In genomic region chr6:85562374-85562773, GRCm38 (mm10) we compare ENCODE assay signal across 1 mouse cellular context.
TF ChIP-seq lines count a peak whose summit lies in the region.

No protein-coding gene starts in this region.

TF ChIP-seq in MEL, 35 proteins besides CTCF, POLR2A, EP300 and RAD21:
- TF ChIP-seq NRF1 (IDR thresholded peaks at IDR 0.05; ENCODE audit: insufficient read depth, low read depth, low read length, poor library complexity, severe bottlenecking) (no peak), MYB (IDR thresholded peaks at IDR 0.05; ENCODE audit: low read depth, low read length) (no peak), TBP (IDR thresholded peaks at IDR 0.05; ENCODE audit: low read depth, low read length) (no peak), ELF1 (IDR thresholded peaks at IDR 0.05; ENCODE audit: low read depth, low read length) (no peak), TAL1 (IDR thresholded peaks at IDR 0.05; ENCODE audit: low read length) (no peak), MAX (IDR thresholded peaks at IDR 0.05; ENCODE audit: low read length) (no peak), BHLHE40 (IDR thresholded peaks at IDR 0.05; ENCODE audit: borderline replicate concordance, low read depth, low read length) (no peak), ZKSCAN1 (IDR thresholded peaks at IDR 0.05; ENCODE audit: low read depth, low read length) (no peak), GABPA (IDR thresholded peaks at IDR 0.05; ENCODE audit: low read depth, low read length) (no peak), CHD2 (IDR thresholded peaks at IDR 0.05; ENCODE audit: low read length) (no peak), MAFK (IDR thresholded peaks at IDR 0.05; ENCODE audit: borderline replicate concordance, low read depth, low read length) (no peak), MYC (IDR thresholded peaks at IDR 0.05; ENCODE audit: low read depth, low read length) (no peak), UBTF (IDR thresholded peaks at IDR 0.05; ENCODE audit: borderline replicate concordance, insufficient read depth, low read depth, low read length) (no peak), USF1 (IDR thresholded peaks at IDR 0.05; ENCODE audit: low read depth, low read length) (no peak)
